Mouse (Mus musculus) ovary, adult 18-20 months (tissue): ENCODE measurements around the gene Cox4i2.

Experiments used
- DNase-seq: peaks from one replicate; pipeline ENCODE4 v3.0.0; 2022; ENCODE audit warnings: low spot score, mixed read lengths

Cox4i2 gene

GRCm38 (mm10) chr2:152753944-152754711 lies at the start of gene Cox4i2:
Gene Cox4i2, plus strand, starts transcription at chr2:152754173.
- no peak for DNase-seq

- no peak for DNase-seq
These were observed 49.7 kb upstream of the Cox4i2 start for GRCm38 (mm10) chr2:152704256-152704605.

GRCm38 (mm10) chr2:152704811-152705370 lies 49.1 kb upstream of the Cox4i2 start:
- DNase-seq: no peak

GRCm38 (mm10) chr2:152705993-152706571 lies 47.9 kb upstream of the Cox4i2 start:
- DNase-seq: no peak

GRCm38 (mm10) chr2:152707186-152707585 lies 46.8 kb upstream of the Cox4i2 start:
- no peak for DNase-seq

GRCm38 (mm10) chr2:152707627-152708026 lies 46.3 kb upstream of the Cox4i2 start:
- peak; percentile 90 for DNase-seq

- DNase-seq: no peak
These were observed 44.9 kb upstream of the Cox4i2 start for GRCm38 (mm10) chr2:152709066-152709465.

- no peak for DNase-seq
These were observed 37.7 kb upstream of the Cox4i2 start for GRCm38 (mm10) chr2:152716241-152716772.

- no peak for DNase-seq
These were observed 36.3 kb upstream of the Cox4i2 start for GRCm38 (mm10) chr2:152717652-152718051.

- no peak for DNase-seq
These were observed 35.9 kb upstream of the Cox4i2 start for GRCm38 (mm10) chr2:152718076-152718475.

GRCm38 (mm10) chr2:152723651-152724331 lies 30.2 kb upstream of the Cox4i2 start:
- no peak for DNase-seq

- no peak for DNase-seq
These were observed 29.6 kb upstream of the Cox4i2 start for GRCm38 (mm10) chr2:152724332-152724723.

GRCm38 (mm10) chr2:152725178-152725750 lies 28.7 kb upstream of the Cox4i2 start:
- DNase-seq: no peak

GRCm38 (mm10) chr2:152726213-152726612 lies 27.8 kb upstream of the Cox4i2 start:
- no peak for DNase-seq

GRCm38 (mm10) chr2:152726751-152727335 lies 27.1 kb upstream of the Cox4i2 start:
- DNase-seq: no peak

- DNase-seq: no peak
These were observed 26.0 kb upstream of the Cox4i2 start for GRCm38 (mm10) chr2:152727795-152728510.

GRCm38 (mm10) chr2:152728594-152728993 lies 25.4 kb upstream of the Cox4i2 start:
- no peak for DNase-seq

- no peak for DNase-seq
These were observed 24.8 kb upstream of the Cox4i2 start for GRCm38 (mm10) chr2:152729013-152729635.

- peak; percentile 76 for DNase-seq
These were observed 24.3 kb upstream of the Cox4i2 start for GRCm38 (mm10) chr2:152729636-152730020.

- no peak for DNase-seq
These were observed 20.8 kb upstream of the Cox4i2 start for GRCm38 (mm10) chr2:152733201-152733600.

GRCm38 (mm10) chr2:152734501-152734900 lies 19.5 kb upstream of the Cox4i2 start:
- no peak for DNase-seq
